Mouse (Mus musculus) gastrocnemius, adult 18-20 months (tissue): ENCODE data around the gene Pradc1. TPM values are rescaled to one million over a fixed set of nuclear protein-coding genes. Genes with fewer than 3 reads are reported as not detected.

Experiments
- DNase-seq: peaks from one replicate; pipeline ENCODE4 v3.0.0; 2021; ENCODE audit warnings: low spot score
- total RNA-seq, 2 experiments: library from RNA; stranded (reverse); gene quantifications; 2 replicates each; pipeline ENCODE4 v1.2.3; 2021

The Pradc1 gene
- total RNA-seq, 2 experiments from 2014 or later = 16.1 to 17.7 TPM

- DNase-seq = peak; percentile 35
These were observed 54.6 kb downstream of the Pradc1 start for GRCm38 (mm10) chr6:85397165-85397564.

Other genes with a start within 250 kb of the Pradc1 start
- gene Sfxn5, start 118.5 kb downstream of the Pradc1 start, total RNA-seq = 1 to 10 TPM; 4.3 to 6.5 TPM
- 10 to 100 TPM; 24.8 to 46.2 TPM for gene Rab11fip5, start 77.3 kb downstream of the Pradc1 start, total RNA-seq
- gene Noto, start 28.1 kb downstream of the Pradc1 start, total RNA-seq = not detected
- gene Smyd5, start 20.0 kb downstream of the Pradc1 start, total RNA-seq = 1 to 10 TPM; 7.2 to 9.1 TPM
- gene Cct7, start 456 bp downstream of the Pradc1 start, total RNA-seq = 100 to 1,000 TPM; 127 to 131 TPM
- gene Fbxo41, start 51.0 kb upstream of the Pradc1 start, total RNA-seq = not detected
- gene Egr4, start 61.6 kb upstream of the Pradc1 start, total RNA-seq = not detected
- under 1 TPM; 0.48 to 0.50 TPM for gene Alms1, start 135.6 kb upstream of the Pradc1 start, total RNA-seq